Mouse (Mus musculus) stomach, embryonic 16.5 days (tissue): Measurements from ENCODE around the gene Ccdc182. TPM values are rescaled to one million over a fixed set of nuclear protein-coding genes. Genes with fewer than 3 reads are reported as not detected.
A peak's percentile ranks its signal among the peaks of the same experiment; 100 is the strongest.

Source experiments
- ATAC-seq: fragments of 200-750 bp; cut with Nextera tagmentation; 2 replicates; pipeline ENCODE4 v1.8.0; 2017; ENCODE audit warnings: moderate number of reproducible peaks, moderate TSS enrichment; ENCODE audit not compliant: insufficient read depth, low FRiP score
- H3K27ac ChIP-seq: fragments of 300-500 bp; sonication (generic); 2 replicates; pipeline ENCODE4 v1.5.1; 2014; ENCODE audit warnings: low read length
- H3K27me3 ChIP-seq: fragments of 300-500 bp; sonication (generic); 2 replicates; pipeline ENCODE4 v1.6.1; 2014; ENCODE audit warnings: low read length, control low read depth, mixed read lengths; ENCODE audit not compliant: control insufficient read depth, insufficient read depth
- H3K36me3 ChIP-seq: fragments of 300-500 bp; sonication (generic); 2 replicates; pipeline ENCODE4 v1.6.1; 2014; ENCODE audit warnings: low read length; ENCODE audit not compliant: control insufficient read depth, insufficient read depth
- H3K4me1 ChIP-seq: fragments of 300-500 bp; sonication (generic); 2 replicates; pipeline ENCODE4 v1.6.1; 2014; ENCODE audit warnings: low read length, control low read depth, mixed read lengths; ENCODE audit not compliant: control insufficient read depth, insufficient read depth
- H3K4me2 ChIP-seq: fragments of 300-500 bp; sonication (generic); 2 replicates; pipeline ENCODE4 v1.6.1; 2014; ENCODE audit warnings: low read depth, low read length, mixed read lengths
- H3K4me3 ChIP-seq: fragments of 300-500 bp; sonication (generic); replicated peaks from 2 replicates; pipeline ENCODE4 v1.5.1; 2014; ENCODE audit warnings: mild to moderate bottlenecking, low read length
- H3K9ac ChIP-seq: fragments of 300-500 bp; sonication (generic); 2 replicates; pipeline ENCODE4 v1.6.1; 2014; ENCODE audit warnings: low read length
- H3K9me3 ChIP-seq: fragments of 300-500 bp; sonication (generic); replicated peaks from 2 replicates; pipeline ENCODE4 v1.6.1; 2016; ENCODE audit warnings: low read length, control low read depth; ENCODE audit not compliant: control insufficient read depth
- WGBS: fragments of 180-500 bp; shearing (Covaris S2); extraction: QIAGEN DNeasy Blood & Tissue Kit; methylation state at CpG from one replicate; pipeline ENCODE4 v1.1.7; 2014; 5-methylcytosine and 5-hydroxymethylcytosine counted together
- polyA plus RNA-seq: library from polyadenylated mRNA; unstranded; fragments of >200 nt; fragmentation: Nextera tagmentation; extraction: Ambion mirVana; gene quantifications from 2 replicates; pipeline ENCODE4 v1.2.1, GENCODE M21; 2015

The Ccdc182 gene
- polyA plus RNA-seq, 1 experiment from 2014 or later, result not detected

DNA sequence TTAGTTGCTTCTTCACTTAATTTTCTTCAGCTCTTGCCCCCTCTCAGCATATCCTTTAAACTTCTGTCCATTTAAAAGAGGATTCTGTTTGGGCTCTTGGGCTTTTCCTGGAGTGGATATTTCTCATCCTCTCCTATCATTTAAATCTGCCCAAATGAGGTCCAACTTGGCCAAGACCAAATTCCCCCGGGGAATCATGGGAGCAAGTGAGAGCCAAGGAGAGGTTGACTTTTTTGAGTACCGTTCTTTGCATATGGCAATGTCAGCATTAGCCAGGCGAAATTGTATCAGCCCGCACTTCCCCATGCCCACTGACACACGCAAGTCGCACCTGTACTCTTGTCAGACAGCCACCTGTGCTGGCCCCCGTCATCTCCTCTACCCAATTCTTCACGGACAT lies 37.9 kb downstream of the Ccdc182 start:
- Histone ChIP-seq H3K9me3 (no peaks in the 10 kb centered on the region), H3K4me1 (peaks cover 23% of the 10 kb centered on the region)

DNA sequence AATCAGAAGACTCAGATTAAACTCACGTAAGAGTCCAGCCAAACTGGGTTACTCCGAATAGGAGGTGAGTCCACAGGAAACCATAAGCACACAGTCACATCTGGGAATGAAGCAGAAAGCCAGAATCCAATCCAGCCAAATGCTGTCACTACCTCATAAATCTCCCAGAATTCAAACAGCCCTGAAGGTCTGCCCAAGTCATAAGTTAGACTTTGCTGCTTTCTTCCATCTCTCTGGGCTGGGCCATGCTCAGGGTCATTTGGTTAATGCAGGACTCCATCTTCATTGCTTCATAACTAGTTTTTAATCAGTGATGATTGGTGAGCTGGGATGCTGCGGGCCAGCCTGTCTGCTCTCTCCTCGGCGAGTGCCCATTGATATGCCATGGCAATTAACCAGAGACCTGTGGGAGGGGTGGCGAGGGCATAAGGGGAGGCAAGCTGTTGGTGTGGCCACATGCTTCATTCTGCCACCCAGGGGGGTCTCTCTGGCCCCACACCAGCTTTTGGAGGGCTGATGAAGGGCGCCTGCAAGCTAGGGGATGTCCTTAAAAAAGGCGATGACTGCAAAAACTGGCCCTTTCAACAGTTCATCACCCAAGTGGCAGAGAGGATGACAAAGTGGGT lies 38.6 kb downstream of the Ccdc182 start:
- Histone ChIP-seq H3K4me1 (peaks cover 23% of the 10 kb centered on the region), H3K4me2 (no peak overlapping the region), H3K9ac (no peak overlapping the region), H3K4me3 (no peak overlapping the region), H3K27me3 (no peaks in the 10 kb centered on the region), H3K27ac (no peak overlapping the region), H3K9me3 (no peaks in the 10 kb centered on the region), H3K36me3 (no peaks in the 10 kb centered on the region)
- ATAC-seq, result no peak
- 85% methylated on average over 8 of the region's 8 CpGs for WGBS

More for the DNA sequence above, 37.9 kb downstream of the Ccdc182 start:
- Histone ChIP-seq H3K27me3 (no peaks in the 10 kb centered on the region), H3K36me3 (no peaks in the 10 kb centered on the region), H3K4me3 (no peak overlapping the region), H3K9ac (no peak overlapping the region), H3K4me2 (no peak overlapping the region), H3K27ac (no peak overlapping the region)
- no peak for ATAC-seq
- 88% methylated on average over 8 of the region's 8 CpGs for WGBS

DNA sequence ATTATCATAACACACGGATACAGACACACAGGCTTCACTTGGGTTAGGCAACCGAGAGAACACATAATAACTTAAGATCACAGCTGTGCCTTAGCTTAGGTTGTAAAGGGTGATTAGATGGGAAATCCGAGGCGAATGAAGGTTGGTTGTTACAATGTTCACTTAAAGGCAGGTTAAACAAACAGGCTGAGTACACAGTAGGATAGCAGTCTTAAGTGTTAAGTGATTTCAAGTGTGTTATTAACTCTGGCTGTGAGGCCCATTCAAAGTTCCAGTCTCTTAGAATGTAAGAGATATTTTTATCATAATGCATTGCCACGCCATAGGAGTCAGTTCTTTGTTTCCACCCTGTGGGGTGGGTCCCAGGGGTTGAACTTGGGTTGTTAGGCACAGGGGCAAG lies 41.0 kb downstream of the Ccdc182 start:
- no peak overlapping the region for H3K4me3 ChIP-seq
- H3K36me3 ChIP-seq, result no peaks in the 10 kb centered on the region
- peaks cover 17% of the 10 kb centered on the region; the same call in 1 of the 2 replicates for H3K4me1 ChIP-seq
- no peaks in the 10 kb centered on the region for H3K27me3 ChIP-seq
- 0 out of 2 replicates have a peak overlapping the region, but pooled peaks have one; percentile 8 for H3K4me2 ChIP-seq
- peak overlapping the region; percentile 58 for H3K27ac ChIP-seq
- no peaks in the 10 kb centered on the region for H3K9me3 ChIP-seq
- WGBS, result 44% methylated on average over 5 of the region's 5 CpGs
- ATAC-seq, result peak; percentile 53; the same call in 1 of the 2 replicates
- no peak overlapping the region for H3K9ac ChIP-seq

DNA sequence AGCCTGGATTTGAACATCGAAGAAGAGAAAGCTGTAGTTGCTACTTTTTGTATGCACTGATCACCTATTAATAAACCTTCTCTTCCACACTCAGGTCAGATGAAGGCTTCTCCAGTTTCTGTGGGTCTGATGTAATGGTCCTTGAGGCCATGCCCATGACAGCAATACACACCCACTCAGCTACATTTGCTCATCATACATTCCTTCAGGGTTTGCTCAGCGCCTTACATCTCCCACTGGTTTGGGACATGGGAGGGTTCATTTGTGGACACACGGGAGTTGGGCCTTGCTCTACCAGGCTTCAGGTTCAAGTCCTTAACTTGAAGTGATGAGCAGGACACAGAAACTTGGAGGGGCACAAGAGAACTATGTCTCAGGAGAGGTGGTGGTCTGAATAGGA lies 44.1 kb downstream of the Ccdc182 start:
- Histone ChIP-seq H3K4me3 (no peak overlapping the region), H3K27me3 (no peaks in the 10 kb centered on the region), H3K36me3 (no peaks in the 10 kb centered on the region), H3K4me1 (peaks cover 4% of the 10 kb centered on the region; the same call in 1 of the 2 replicates), H3K9me3 (no peaks in the 10 kb centered on the region), H3K9ac (no peak overlapping the region), H3K4me2 (no peak overlapping the region), H3K27ac (no peak overlapping the region)
- 95% methylated on average over 3 of the region's 3 CpGs for WGBS
- no peak for ATAC-seq

Other genes starting within 250 kb of the Ccdc182 start
- gene Srsf1, start 246.7 kb upstream of the Ccdc182 start, polyA plus RNA-seq, result 188 and 201 TPM in 2 replicates
- gene Vezf1, start 225.8 kb upstream of the Ccdc182 start, polyA plus RNA-seq, result 28.5 and 30.5 TPM in 2 replicates
- gene Cuedc1, start 196.0 kb upstream of the Ccdc182 start, polyA plus RNA-seq, result 11.3 and 11.5 TPM in 2 replicates
- gene Mrps23, start 89.7 kb upstream of the Ccdc182 start, polyA plus RNA-seq, result 50.1 and 57.9 TPM in 2 replicates